Mouse (Mus musculus) left cerebral cortex, postnatal 36 days (tissue): ENCODE data around the gene Macrod1. TPM values are rescaled to one million over a fixed set of nuclear protein-coding genes. Genes with fewer than 3 reads are reported as not detected.
"Not testable (repeated sequence)": the region's sequence is repeated elsewhere in the genome, so short reads cannot be mapped to it uniquely, and the experiment has no call there.

ENCODE experiments used
- DNase-seq, 2 experiments: peaks; one replicate each; pipeline ENCODE4 v3.0.0; 2021 to 2022; ENCODE audit warnings: low spot score in 2 of 2, mixed read lengths in 1 of 2
- intact Hi-C: fragments of 180-260 bp; cut with DNase I; formaldehyde crosslinking; loops from one replicate; pipeline ENCODE4 v1.15.1; 2025
- total RNA-seq, 2 experiments: library from RNA; stranded (reverse); gene quantifications; 2 replicates each; pipeline ENCODE4 v1.2.3; 2021

The Macrod1 gene
- 10 to 100 TPM; 14.1 to 17.6 TPM for total RNA-seq

DNA sequence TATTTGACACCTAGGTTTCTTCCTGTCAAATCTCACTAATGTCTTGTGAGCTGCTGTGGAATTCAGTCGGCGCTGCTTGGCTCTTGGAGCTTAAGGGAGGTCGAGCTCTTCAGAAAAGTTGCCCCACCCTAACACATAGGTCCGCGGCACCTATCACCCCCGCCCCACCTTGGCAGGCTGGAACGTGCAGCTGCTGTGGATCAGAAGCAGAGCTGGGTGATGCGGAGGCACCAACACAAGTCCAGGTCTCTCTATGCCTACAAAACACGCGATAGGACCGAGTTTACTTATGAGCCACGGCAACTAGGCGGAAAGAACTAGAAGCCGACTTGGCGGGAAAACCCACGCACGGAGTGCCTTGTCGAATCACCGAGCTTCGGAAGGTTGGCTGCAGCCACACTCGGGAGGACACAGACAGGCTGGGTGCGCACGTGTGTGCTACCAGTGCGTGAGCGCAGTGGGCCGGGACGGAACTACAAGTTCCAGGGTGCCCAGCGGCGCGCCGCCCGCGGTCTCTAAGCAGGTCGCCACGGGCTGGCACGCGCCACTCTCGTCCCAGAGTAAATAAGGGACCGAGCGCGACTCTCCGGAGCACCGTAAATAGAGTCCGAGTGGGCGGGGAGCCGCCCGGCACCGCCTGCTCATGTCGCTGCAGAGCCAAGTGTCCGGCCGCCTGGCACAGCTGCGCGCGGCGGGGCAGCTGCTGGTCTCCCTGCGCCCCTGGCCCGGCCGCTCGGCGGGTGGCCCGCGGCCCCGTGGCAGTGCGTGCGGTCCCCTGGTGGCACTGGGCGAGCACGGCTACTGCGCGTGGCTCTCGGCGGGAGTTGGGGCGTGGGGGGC, at the start of gene Macrod1:
Gene Macrod1 (plus strand): TSS at position 563 of the 840 bp plus-strand sequence.
- DNase-seq, result peak; percentile 88
- intact Hi-C loops, result loop anchor here (10.0 kb wide), 1 partner anchor 288 kb away; the partner anchor contains the start of gene Mark2

DNA sequence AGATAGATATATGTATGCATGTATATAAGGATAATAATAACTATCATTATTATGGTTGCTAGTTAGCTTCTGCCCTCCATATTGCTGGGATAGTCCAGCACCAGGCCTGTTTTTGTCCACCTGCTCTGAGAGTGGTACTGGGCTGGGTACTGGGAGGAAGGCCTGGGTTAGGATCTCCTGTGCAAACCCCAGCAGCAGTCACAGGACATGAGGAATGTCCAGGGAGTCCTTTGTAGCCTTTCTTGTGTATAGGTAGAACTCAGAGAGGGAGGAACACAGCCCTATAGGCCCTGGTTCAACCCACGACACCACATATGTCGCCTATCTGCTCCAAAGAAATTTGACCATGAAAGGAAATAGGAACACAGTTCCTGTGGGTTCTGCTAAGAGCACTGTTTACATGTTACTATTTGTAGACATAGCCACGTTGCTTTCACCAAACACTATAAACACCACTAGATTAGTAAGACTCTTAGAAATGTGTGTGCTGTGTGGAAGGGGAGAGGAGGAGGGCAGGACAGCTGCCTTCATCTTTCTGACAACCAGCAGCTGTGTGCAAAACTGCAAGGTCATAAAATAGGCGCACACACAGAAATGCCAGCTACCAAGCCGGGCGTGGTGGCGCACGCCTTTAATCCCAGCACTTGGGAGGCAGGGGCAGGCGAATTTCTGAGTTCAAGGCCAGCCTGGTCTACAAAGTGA, 49.6 kb upstream of the Macrod1 start:
- DNase-seq, result no peak
- intact Hi-C loops, result no loop called here

DNA sequence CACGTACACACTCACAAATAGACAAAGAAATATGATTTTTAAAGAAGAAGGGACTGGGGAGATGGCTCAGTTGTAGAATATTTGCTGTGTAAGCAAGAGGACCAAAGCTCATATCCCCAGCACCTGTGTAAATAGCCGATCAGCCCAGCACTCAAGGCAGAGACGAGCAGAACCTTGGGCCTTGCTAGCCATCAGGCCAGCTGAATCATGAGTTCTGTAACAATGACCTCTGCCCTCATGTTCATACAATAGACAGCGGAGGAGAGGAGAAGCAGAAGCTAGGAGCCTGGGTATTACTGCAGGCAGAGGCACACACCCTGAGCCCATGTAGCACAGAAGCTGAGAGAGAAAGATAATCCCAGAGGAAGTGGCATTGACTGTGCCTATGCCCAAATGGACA, 44.2 kb upstream of the Macrod1 start:
- no peak for DNase-seq
- intact Hi-C loops, result no loop called here

DNA sequence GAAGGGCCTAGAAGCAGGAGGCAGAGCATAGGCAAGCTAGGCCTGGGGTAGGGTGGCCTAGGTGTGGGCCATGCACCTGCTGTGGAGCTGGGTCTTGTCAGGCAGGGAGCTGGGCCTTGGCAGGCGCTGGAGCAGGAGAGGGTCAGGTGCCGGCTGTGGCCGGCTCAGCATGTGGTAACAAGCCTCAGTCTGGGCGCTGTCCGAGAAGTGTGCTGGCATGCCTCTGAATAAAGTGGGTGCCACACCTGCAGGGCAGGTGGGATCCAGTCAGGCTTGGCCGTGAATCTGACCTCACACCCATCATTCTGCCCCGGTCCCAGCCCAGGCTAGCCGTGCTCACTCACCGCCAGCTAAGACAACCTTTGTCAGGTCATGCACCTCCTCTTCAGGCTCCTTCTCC, 42.6 kb upstream of the Macrod1 start:
- no peak for DNase-seq
- intact Hi-C loops, result no loop called here

DNA sequence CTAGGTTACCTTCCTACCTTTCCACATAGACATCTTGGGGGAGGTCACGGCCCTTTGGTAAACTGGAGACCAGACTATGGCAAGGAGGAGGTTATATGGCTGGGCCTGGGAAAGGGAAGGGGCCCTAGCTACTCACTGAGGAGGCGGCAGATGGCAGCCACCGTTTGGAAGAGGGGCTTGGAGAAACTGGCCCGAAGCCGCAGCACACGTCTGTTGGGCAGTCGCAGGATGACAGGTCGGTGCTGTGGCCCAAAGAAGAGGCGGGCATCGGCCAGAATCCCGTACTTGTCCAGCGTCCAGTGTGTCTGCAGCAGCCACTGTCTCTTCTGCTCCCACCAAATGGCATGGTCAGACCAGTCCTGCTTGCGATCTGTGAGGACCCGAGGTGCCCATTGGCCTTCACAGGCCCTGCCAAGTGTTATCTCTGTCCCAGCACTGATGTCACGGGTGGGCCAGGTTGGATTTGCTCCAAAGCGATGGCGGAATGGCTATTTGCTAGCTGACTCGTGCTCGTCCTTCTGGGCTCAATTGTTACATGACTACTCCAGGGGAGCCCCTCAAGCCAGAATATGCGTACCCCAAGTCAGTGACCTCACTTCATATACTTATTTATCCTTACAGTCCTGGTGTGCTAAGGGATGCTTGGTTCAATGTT, 42.0 kb upstream of the Macrod1 start:
- DNase-seq, result no peak
- intact Hi-C loops, result no loop called here

DNA sequence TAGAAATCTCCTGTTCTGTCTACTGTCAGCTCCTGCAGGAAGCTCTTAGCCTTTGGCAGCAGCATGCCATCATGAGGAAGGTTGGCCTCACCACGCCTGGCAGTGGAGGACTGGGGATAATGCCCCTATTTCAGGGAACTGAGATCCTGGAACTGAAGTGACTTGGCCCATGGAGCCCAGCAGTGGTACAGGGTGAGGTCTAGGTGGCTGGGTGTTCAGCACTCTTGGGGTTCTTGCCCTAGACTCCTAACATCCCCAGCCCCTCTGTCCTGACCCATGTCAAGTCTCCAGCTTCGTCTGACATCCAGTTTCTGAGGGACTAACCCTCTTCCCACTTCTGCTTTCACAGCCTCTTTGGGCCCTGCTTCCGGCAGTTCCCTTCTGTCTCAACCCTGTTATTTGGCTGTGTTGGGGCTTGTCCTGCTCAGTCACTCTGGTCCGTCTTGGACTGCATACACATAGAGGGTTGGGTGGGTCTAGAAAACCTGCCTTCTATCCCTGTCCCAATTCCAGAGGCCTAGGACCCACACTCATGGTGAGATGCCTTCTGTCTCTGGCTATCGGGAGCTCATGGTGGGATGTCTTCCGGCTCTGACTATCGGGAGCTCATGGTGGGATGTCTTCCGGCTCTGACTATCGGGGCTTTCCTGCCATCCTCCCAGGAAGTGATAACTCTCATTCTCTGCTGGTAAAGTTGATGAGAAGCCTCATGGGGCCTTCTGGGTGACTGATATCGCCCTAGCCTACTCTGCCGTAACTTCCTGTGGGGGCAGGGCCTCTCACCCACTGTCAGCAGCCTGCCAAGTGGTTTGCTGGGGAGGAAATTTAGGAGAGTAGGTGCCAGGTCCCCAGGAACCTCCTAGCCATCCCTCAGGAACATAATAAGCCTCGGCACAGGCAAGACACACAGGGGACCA, 38.8 kb upstream of the Macrod1 start:
- intact Hi-C loops, result no loop called here
- DNase-seq, result no peak

DNA sequence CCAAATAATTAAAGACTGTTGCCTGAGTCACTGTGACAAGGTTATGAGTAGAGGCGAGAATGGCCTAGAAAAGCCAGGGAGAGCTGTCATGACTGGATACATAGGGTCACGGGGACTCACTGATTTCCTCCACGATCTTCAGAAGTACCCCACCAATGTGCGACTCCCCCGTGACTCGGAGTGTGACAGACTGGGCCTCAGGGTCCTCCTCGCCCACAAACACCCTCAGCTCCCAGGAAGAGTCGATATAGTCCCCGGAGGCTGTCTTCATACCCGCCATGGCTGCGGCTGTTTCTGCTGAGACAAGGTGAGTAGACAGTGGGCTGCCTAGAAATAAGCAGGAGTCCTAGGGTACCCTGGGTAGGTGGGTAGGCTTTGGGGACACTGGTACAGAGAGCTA, 38.1 kb upstream of the Macrod1 start:
- intact Hi-C loops, result no loop called here
- DNase-seq, result no peak

DNA sequence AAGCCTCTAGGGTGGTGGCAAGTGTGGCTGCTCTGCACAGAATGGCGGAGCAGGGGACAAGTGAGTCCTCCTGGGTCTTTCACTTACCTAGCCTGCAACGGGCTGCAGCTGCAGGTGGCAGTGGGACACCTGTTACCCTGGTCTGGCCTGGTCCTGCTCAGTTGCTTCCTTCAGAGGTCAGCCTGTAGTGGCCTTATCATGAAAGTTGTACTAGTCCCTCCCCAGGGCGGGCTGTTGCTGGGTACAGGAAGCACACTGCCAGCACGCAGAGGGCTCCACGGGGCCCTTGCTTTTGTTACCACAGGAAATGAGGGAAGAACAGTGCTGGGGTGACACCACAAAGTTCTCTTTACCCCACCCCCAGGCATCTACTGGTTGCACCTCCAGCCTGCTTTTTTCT, 37.4 kb upstream of the Macrod1 start, which contains the start of gene Fermt3:
Gene Fermt3 (minus strand): TSS at position 279 of the 400 bp plus-strand sequence.
- intact Hi-C loops, result no loop called here
- DNase-seq, result no peak

DNA sequence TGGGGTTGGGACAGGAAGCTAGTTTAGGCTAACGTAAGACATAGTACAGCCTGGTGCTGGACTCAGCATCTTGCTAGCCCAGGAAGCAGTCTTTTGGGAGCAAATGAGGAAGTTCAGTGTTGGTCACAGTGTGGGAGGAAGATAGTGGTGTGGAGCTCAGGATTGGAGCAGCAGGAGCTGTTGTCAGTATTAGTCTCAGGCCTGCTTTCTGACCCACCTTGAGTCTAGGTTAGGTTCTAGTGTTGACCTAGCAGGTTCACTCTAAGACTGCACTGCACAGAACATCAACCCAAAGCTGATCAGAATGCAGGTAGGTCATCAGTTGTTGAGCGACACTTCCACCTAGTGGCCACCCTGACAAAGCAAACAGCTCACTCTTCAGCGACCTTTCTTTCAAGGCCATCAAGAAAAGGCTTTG, 36.4 kb upstream of the Macrod1 start:
- intact Hi-C loops, result loop anchor here (10.0 kb wide), 1 partner anchor 95 kb away; the partner anchor contains the start of genes Catsperz and Esrra
- DNase-seq, result no peak

DNA sequence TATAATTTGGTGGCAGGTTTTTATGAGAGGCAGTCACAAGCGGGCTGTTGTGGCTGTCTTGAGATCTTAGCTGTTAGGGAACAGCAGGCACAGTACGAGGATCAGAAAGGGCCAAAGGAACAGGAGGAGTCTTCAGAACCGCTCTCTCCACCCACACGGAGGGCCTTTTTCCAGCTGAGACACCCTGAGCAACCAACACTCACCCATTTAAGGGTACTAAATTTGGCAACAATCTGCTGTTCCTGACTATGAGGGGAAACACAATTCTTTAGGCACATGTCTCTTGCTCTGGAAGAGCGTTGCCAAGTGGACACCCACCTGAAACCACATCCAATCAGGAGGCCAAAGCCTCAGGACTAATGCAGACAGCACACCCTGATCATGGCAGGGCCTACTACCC, 27.1 kb upstream of the Macrod1 start:
- intact Hi-C loops, result loop anchor here (10.0 kb wide), 1 partner anchor 105 kb away; the partner anchor contains the start of genes Catsperz and Esrra
- peak; percentile 70 to 72 for DNase-seq

DNA sequence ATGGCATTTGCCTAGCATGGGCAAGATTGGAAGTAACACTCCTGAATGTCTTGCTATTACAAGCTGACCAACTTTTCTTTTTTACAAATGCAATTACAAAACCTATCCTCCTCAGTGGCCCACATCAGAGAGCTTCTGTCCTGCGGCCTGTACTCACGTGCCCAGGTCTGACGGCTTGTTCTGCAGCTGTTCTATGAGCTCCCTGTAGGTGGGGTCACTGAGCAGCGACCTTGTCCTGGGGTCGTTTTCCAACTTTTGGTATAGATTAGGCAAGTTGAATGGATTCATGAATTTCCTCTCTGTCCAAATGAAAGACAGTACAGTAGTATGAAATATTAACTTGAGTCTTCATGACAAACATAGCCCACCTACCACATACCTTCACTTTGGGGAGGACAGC, 22.6 kb upstream of the Macrod1 start:
- DNase-seq, result no peak
- intact Hi-C loops, result no loop called here

DNA sequence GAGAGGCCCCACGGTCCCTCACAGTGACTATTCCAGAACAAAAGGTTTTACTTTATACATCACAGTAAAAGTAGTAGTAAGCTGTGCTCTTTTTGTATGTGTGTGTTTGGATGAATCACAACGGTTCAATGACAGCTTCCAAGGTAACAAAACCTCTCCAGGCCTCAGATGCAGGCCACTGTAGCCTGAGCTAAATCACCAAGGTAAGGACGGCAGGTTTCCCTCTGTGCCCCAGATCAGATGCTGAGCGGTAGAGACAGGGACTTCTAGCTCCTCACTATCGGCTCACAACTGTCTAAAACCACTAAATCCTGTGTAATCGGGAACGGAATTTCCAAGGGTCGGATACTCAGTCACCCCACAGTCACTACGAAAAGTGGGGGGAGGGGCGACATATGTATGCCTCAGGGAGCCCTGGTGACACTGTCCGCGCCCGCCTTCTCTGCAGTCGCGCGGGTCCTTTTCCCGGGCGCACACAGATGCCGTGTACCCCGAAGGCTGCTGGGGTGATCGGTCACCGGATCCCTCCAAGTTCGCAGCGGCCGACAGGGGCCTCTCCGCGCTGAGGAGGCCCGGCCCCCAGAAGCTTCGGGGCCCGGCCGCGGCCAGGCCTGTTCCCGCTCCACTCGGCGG, 17.4 kb upstream of the Macrod1 start:
- intact Hi-C loops, result no loop called here
- peak in 1 of 2 experiments; percentile 57 for DNase-seq

DNA sequence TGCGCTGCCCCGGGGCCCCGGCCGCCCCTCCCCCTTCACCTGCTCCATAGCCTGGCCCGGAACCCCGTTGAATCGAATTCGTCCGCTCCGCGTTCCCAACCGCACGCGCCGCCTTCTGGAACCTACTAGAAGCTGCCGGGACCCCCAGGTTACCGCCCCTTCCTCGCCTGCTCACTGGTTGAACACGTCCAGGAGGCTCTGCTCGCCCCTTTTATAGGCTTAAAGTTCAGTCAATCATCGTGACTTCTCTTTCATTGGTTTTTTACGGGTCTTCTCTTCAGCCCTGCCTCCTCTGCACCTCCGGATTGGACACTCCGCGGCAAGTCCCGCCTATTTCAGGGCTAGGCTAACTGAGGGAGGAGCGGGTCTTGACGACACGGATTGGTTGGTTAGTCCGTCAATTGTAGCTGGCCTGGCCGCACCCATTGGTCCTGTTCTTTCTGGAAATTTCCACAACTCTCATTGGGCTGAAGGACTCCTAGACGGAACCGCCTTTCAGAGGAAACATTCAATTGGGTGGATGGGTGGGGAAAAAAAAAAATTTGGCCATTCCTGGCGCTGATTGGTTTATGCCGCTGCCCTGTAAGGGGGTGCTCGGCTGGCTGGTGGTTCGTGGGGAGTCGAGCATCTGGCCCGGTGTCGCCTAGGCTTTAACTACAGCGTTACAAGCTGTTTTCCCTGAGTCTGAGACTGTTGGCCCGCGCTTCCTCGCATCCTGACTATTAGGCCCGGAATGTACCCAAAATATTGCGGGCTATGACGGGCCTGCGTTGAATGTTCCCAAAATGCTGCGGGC, 16.6 kb upstream of the Macrod1 start, which contains the start of gene Stip1:
Gene Stip1 (minus strand): TSS at position 127 of the 796 bp plus-strand sequence.
- peak; percentile 98 to 99 for DNase-seq
- intact Hi-C loops, result no loop called here

DNA sequence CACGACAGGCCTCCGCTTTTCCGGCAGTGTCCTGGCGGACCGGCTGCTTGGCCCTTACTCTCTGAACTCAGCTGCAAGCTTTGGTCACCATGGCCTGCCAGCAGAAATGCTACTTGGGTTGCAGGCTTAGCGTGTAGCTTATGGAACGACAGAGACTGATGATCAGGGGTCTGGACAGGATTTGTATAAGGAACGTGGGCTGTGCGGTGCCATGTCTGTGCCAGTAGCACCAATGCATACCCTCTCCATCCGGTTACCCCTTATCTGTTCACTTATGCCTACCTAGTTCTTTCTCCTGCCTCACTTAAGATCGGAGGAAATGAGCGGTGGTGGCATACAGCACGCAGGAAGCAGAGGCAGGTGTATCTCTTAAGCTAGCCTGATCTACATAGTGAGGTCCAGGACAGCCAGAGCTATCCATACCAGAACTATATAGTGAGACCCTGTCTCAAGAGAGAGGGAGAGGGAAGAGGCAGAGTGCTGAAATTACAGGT, 15.9 kb upstream of the Macrod1 start:
- no peak for DNase-seq
- intact Hi-C loops, result no loop called here

DNA sequence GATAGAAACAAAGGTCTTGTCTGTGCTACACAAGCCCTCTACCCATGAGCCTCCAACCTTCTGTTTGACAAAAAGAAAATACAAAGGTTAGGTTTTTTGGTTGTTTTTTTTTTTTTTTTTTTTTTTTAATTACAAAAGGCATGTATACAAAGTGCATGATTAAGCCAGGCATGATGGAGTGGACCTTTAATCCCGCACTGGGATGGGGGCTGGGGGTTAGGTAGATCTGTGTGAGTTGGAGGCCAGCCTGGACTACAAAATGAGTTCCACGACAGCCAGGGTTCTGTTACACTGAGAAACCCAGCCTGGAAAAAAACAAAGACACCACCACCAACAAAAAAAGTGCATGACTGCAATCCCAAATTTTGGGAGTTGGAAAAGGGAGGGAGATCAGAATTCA, 15.4 kb upstream of the Macrod1 start:
- intact Hi-C loops, result no loop called here
- no peak for DNase-seq

DNA sequence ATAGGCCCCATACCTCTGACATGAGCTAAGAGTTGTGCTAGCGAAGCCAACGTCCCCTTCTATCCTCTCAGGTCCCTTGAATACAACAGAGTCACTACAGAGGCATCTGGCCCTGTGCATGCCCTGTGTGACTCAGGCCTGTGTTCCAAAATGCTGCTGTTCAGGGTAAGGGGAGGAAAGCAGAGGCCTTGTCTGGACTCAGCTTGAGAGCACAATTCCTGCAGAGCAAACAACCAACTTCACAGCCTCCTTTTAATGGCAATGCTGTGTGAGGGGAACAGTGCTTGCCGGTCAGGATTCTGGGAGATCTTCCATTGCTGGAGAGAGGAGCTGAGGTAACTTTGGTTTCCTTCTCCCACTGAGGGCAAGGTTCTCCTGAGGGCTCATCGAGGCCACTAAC, 12.3 kb upstream of the Macrod1 start:
- intact Hi-C loops, result no loop called here
- no peak for DNase-seq

DNA sequence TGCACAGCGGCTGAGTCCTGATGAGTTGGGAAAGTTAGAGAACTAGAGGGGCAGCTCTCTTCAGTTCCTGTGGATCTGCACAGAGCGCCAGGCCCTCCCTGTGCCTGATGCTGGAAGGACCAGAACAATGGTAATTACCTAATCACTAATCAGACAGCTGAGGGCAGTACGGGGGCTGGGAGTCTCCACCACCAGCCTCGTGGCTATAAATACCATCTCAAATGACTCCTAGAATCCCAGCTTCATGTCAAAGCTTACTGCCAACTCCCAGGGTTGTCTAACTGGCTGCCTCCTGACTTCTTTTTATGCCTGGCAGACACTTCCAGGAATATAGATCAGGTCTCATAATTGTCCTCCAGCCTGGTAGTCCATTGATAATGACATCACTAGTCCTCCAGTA, 11.9 kb upstream of the Macrod1 start:
- no peak for DNase-seq
- intact Hi-C loops, result no loop called here

DNA sequence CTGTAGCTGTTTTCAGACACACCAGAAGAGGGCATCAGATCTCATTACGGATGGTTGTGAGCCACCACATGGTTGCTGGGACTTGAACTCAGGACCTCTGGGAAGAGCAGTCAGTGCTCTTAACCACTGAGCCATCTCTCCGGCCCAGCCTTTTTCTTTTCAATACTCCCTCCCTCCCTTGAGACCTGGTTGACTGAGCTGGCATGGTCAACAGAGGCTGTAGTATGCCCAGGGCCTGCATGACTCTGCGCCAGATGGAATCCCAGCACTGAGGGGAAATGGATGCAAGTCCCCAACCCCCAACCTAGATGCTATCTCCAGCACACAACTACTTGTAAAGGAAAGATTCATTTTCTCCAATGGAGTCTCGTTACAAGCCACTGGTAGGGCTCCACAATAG, 3.2 kb upstream of the Macrod1 start:
- intact Hi-C loops, result loop anchor here (10.0 kb wide), 1 partner anchor 291 kb away; the partner anchor contains the start of gene Mark2

More for the DNA sequence above, 3.2 kb upstream of the Macrod1 start:
- not testable (repeated sequence) for DNase-seq
